Mouse (Mus musculus) yolk sac, embryonic 10.5 days (tissue): ENCODE measurements around the gene Dcbld1.
A peak's percentile ranks its signal among the peaks of the same experiment; 100 is the strongest.
"Not testable (repeated sequence)": the region's sequence is repeated elsewhere in the genome, so short reads cannot be mapped to it uniquely, and the experiment has no call there.

Source experiments
- DNase-seq: peaks from one replicate; pipeline ENCODE4 v3.0.0-alpha.2; 2017; ENCODE audit warnings: low spot score

Gene Dcbld1

DNA sequence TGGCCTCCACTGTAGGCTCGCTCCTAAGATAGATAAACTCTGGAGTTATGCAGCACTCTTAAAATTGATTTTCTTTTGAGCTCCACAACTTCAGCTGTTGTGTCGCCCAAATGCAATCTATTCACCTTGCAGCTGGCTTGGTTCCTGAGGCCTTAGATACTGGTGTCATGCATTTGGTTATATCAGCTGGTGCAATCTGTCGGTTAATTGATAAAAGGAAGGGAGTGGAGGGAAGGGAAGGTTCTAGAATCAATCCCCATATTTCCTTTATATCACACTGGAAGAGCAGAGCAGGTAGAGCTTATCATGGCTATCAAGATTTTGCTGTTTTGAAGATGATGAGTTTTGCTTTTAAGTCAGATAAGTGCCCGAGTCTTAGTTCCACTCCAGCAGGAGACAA lies 26.8 kb downstream of the Dcbld1 start:
- DNase-seq: no peak

GRCm38 (mm10) chr10:52264162-52264561 lies 30.7 kb downstream of the Dcbld1 start:
- no peak for DNase-seq

GRCm38 (mm10) chr10:52268879-52269278 lies 35.5 kb downstream of the Dcbld1 start:
- DNase-seq: no peak

DNA sequence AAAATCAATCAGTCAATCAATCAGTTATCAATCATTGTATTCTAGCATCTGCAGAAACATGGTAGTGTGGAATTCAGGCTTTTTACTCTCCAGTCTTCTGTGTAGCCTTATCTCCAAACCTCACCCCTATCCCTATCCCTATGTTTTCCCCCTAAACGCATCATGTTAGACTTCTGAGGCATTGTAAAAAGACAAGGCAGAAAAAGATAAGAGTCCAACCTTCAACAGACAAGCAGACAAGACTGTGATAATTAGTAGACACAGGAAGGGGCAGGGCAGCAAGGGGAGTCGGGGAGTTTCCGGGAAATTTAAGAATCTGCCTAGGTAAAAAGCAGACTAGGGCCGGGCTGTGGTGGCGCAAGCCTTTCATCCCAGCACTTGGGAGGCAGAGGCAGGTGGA lies 38.0 kb downstream of the Dcbld1 start:
- DNase-seq: no peak

GRCm38 (mm10) chr10:52273012-52273411 lies 39.6 kb downstream of the Dcbld1 start:
- no peak for DNase-seq

GRCm38 (mm10) chr10:52274001-52274909 lies 40.8 kb downstream of the Dcbld1 start:
- no peak for DNase-seq

GRCm38 (mm10) chr10:52274910-52275604 lies 41.6 kb downstream of the Dcbld1 start:
- DNase-seq: no peak

GRCm38 (mm10) chr10:52276579-52276978 lies 43.2 kb downstream of the Dcbld1 start:
- no peak for DNase-seq

DNA sequence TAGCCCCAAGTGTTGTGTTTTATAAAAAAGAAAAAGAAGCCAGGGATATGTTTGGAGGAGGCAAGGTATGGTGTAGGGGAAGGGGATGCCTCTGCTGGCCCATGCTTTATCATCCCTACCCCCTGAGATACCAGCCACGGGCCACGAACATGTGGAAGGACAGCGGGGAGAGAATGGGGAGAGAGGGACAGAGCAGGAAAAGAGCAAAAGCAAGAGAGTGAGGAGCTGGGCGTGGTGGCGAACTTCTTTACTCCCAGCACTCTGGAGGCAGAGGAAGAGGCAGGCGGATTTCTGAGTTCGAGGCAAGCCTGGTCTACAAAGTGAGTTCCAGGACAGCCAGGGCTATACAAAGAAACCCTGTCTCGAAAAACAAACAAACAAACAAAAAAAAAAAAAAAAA lies 44.1 kb downstream of the Dcbld1 start:
- DNase-seq: not testable (repeated sequence)

DNA sequence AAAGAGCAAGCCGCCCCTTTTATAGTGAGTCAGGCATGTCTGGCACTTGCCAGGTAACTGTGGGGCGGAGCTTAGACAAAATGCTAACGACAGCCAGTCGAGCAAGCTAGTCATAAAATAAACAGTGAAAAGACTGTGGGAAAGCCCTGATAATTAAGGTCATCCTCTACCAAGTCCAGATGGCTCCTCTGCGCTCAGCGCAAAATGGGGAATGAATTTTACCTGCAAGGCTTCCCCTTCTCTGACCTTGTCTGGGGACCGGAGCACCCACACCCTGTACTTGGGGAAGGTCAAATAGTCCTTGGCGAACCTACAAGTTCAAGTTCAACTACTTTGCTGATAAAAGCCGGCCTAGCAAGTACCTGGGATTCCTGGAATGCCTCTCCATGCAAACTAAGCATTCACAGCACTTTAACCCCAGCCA lies 44.6 kb downstream of the Dcbld1 start:
- peak; percentile 48 for DNase-seq

- DNase-seq: no peak
These were observed 45.4 kb downstream of the Dcbld1 start for GRCm38 (mm10) chr10:52278866-52279265.

DNA sequence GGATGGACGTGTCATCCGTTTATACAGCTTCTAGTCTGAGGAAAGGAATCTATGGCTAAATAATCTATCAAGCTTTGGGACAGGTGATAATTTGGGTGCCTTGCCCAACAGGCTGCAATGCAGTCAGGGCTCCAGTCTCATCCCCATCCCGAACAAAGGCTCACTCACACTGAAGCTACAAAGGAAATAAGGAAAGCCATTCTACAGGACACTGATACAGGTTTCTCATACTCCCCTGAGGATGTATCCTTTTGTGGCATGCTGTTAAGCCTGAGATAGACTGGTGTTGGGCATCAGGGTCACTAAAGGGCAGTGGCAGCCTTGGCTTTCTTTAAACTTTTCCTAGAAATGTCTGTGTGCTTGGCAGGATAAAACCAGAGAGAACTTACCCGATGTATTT lies 46.5 kb downstream of the Dcbld1 start:
- DNase-seq: no peak

GRCm38 (mm10) chr10:52280623-52281022 lies 47.2 kb downstream of the Dcbld1 start:
- no peak for DNase-seq

- no peak for DNase-seq
These were observed 47.9 kb downstream of the Dcbld1 start for GRCm38 (mm10) chr10:52281337-52281736.

- no peak for DNase-seq
These were observed 51.2 kb downstream of the Dcbld1 start for GRCm38 (mm10) chr10:52284578-52284977.

- DNase-seq: no peak
These were observed 54.6 kb downstream of the Dcbld1 start for GRCm38 (mm10) chr10:52287852-52288533.

DNA sequence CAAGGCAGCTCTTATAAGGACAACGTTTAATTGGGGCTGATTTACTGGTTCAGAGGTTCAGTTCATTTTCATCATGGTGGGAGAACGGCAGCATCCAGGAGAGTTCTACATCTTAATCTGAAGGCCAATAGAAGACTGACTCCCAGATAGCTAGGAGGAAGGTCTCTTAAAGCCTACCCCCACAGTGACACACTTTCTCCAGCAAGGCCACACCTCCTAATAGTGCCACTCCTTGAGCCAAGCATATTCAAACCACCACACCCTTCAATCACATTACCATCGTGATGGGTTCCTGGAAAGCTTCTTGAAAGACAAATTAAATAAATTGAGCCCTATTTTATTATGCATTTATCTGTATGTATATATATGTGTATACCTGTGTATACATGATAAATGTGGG lies 55.8 kb downstream of the Dcbld1 start:
- no peak for DNase-seq

DNA sequence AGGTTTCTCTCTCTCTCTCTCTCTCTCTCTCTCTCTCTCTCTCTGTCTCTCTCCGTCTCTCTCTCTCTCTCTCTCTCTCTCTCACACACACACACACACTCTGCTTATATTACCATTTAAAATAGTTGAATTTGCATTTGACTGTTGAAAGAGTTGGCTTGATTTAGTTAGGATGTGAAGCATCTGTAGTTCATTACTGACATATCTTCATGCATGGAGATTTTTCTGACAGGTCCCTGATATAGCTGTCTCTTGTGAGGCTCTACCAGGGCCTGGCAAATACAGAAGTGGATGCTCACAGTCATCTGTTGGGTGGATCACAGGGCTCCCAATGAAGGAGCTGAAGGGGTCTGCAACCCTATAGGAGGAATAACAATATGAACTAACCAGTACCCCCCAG lies 59.0 kb downstream of the Dcbld1 start:
- not testable (repeated sequence) for DNase-seq

GRCm38 (mm10) chr10:52293921-52294577 lies 60.6 kb downstream of the Dcbld1 start:
- DNase-seq: no peak

GRCm38 (mm10) chr10:52295934-52296333 lies 62.5 kb downstream of the Dcbld1 start:
- no peak for DNase-seq

DNA sequence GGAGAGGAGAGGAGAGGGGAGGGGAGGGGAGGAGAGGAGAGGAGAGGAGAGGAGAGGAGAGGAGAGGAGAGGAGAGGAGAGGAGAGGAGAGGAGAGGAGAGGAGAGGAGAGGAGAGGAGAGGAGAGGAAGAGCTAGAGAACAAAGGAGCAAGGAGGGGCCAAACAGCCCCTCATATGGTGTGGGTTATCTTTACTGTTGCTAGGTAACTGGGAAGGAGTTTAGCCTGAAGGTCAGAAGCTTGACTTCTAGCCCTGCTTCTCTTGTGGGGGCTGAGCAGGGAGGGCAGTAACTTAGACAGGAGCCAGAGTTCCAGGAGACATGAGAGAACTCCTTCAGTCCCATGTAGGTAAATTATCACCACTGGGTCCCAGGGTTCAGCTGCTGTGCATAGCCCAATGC lies 65.1 kb downstream of the Dcbld1 start:
- not testable (repeated sequence) for DNase-seq

- DNase-seq: no peak
These were observed 68.3 kb downstream of the Dcbld1 start for GRCm38 (mm10) chr10:52301766-52302165.
